Mouse (Mus musculus) testis, postnatal 10 days (tissue): ENCODE measurements at regions not wholly inside any gene's neighbourhood (a gene's known extent, or its start where the extent isn't known, plus 50 kb on each side); places are given as distances from the start of the nearest gene placed in this dataset.

Experiments used
- DNase-seq: peaks from one replicate; pipeline ENCODE4 v3.0.0; 2021; ENCODE audit warnings: low spot score

GRCm38 (mm10) chr1:105206216-105206615 lies 150.3 kb downstream of the Rnf152 start:
- DNase-seq: no peak

- DNase-seq: no peak
These were observed 157.2 kb downstream of the Rnf152 start for GRCm38 (mm10) chr1:105199305-105199704.

- DNase-seq: no peak
These were observed 165.4 kb downstream of the Rnf152 start for GRCm38 (mm10) chr1:105191126-105191525.

GRCm38 (mm10) chr1:105188920-105189266 lies 167.6 kb downstream of the Rnf152 start:
- no peak for DNase-seq

GRCm38 (mm10) chr1:105188210-105188919 lies 168.1 kb downstream of the Rnf152 start:
- no peak for DNase-seq

GRCm38 (mm10) chr1:105184470-105184869 lies 172.0 kb downstream of the Rnf152 start:
- DNase-seq: no peak

GRCm38 (mm10) chr1:105179371-105179823 lies 177.1 kb downstream of the Rnf152 start:
- DNase-seq: peak; percentile 72

- no peak for DNase-seq
These were observed 177.7 kb downstream of the Rnf152 start for GRCm38 (mm10) chr1:105178773-105179172.

- DNase-seq: no peak
These were observed 178.6 kb downstream of the Rnf152 start for GRCm38 (mm10) chr1:105177938-105178337.

GRCm38 (mm10) chr1:105177015-105177762 lies 179.3 kb downstream of the Rnf152 start:
- DNase-seq: no peak

- DNase-seq: no peak
These were observed 185.5 kb downstream of the Rnf152 start for GRCm38 (mm10) chr1:105170979-105171378.

- no peak for DNase-seq
These were observed 186.4 kb downstream of the Rnf152 start for GRCm38 (mm10) chr1:105170114-105170506.

- DNase-seq: no peak
These were observed 186.9 kb downstream of the Rnf152 start for GRCm38 (mm10) chr1:105169455-105170113.

GRCm38 (mm10) chr1:105168808-105169207 lies 187.7 kb downstream of the Rnf152 start:
- no peak for DNase-seq

GRCm38 (mm10) chr1:105157459-105158124 lies 198.9 kb downstream of the Rnf152 start:
- DNase-seq: no peak

- DNase-seq: no peak
These were observed 204.2 kb downstream of the Rnf152 start for GRCm38 (mm10) chr1:105152175-105152828.

GRCm38 (mm10) chr1:105151466-105151846 lies 205.1 kb downstream of the Rnf152 start:
- DNase-seq: no peak

- DNase-seq: no peak
These were observed 205.7 kb downstream of the Rnf152 start for GRCm38 (mm10) chr1:105150624-105151465.

- no peak for DNase-seq
These were observed 207.7 kb downstream of the Rnf152 start for GRCm38 (mm10) chr1:105148792-105149191.

GRCm38 (mm10) chr1:105148048-105148447 lies 208.5 kb downstream of the Rnf152 start:
- DNase-seq: no peak

GRCm38 (mm10) chr1:105123936-105124335 lies 232.6 kb downstream of the Rnf152 start:
- no peak for DNase-seq
